Mouse (Mus musculus) embryonic stem cell, embryonic (primary cell): ENCODE results near the gene Rpl23a.

ENCODE experiments used
- CTCF ChIA-PET, 4 experiments: fragments of 300-600 bp in 2 of 4; fragments of 350-600 bp in 2 of 4; sonication (Branson Sonifier 250); formaldehyde crosslinking; loops; one replicate each; lab custom pipeline; 2022; ENCODE audit warnings: inconsistent platforms in 2 of 4; lab: Charles Lee
- POLR2A ChIA-PET, 4 experiments: fragments of 300-600 bp in 2 of 4; fragments of 350-600 bp in 2 of 4; sonication (Branson Sonifier 250); formaldehyde crosslinking; loops; one replicate each; lab custom pipeline; 2022; ENCODE audit warnings: antibody characterized with exemption in 4 of 4, inconsistent platforms in 1 of 4; lab: Charles Lee

Gene Rpl23a

GRCm38 (mm10) chr11:78193113-78193512, 9.7 kb upstream of the Rpl23a start, which contains the start of gene Proca1:
Gene Proca1 (plus strand): TSS chr11:78193392.
- POLR2A ChIA-PET: interaction anchor here in 2 of 4 experiments (1.0 to 14.4 kb wide), 6 partner anchors 9 to 50 kb away, joined by 3 to 254 read pairs (median 8); partner anchors contain the start of genes Rpl23a (in 2 of the 2) and Rab34 (in 1 of the 2)
- CTCF ChIA-PET: interaction anchor here in 2 of 4 experiments (0.6 kb wide), 2 partner anchors 90 to 725 kb away, joined by 4 to 11 read pairs; no protein-coding TSS in a partner anchor

- CTCF ChIA-PET: interaction anchor here in 2 of 4 experiments (0.5 to 1.7 kb wide), 5 partner anchors 12 to 453 kb away, joined by 3 to 8 read pairs (median 3); partner anchors contain the start of genes Nek8 (in 1 of the 2) and Tlcd1 (in 1 of the 2)
- POLR2A ChIA-PET: interaction anchor here (0.6 to 14.4 kb wide), 40 partner anchors 6 to 232 kb away, joined by 3 to 254 read pairs (median 4); partner anchors contain the start of genes Nek8 (in 2 of the 4), Pigs (in 2 of the 4), Tlcd1 (in 2 of the 4) and 2610507B11Rik (in 1 of the 4)
Measured at GRCm38 (mm10) chr11:78190041-78190440, 6.7 kb upstream of the Rpl23a start.

GRCm38 (mm10) chr11:78189234-78190040, 6.1 kb upstream of the Rpl23a start:
- POLR2A ChIA-PET: interaction anchor here (0.5 to 14.4 kb wide), 58 partner anchors 6 to 501 kb away, joined by 3 to 254 read pairs (median 4); partner anchors contain the start of genes 2610507B11Rik (in 3 of the 4), Nek8 (in 3 of the 4), Tlcd1 (in 3 of the 4) and Pigs (in 2 of the 4)
- CTCF ChIA-PET: interaction anchor here in 2 of 4 experiments (0.5 to 1.7 kb wide), 7 partner anchors 12 to 776 kb away, joined by 3 to 8 read pairs (median 3); partner anchors contain the start of genes Nek8 (in 1 of the 2) and Tlcd1 (in 1 of the 2)

GRCm38 (mm10) chr11:78188331-78189233, 5.2 kb upstream of the Rpl23a start, which contains the start of gene Rab34:
Gene Rab34 (plus strand): TSS chr11:78188430.
- ChIA-PET CTCF (interaction anchor here in 2 of 4 experiments (0.5 to 1.7 kb wide), 6 partner anchors 11 to 776 kb away, joined by 3 to 8 read pairs (median 4); partner anchors contain the start of genes Nek8 (in 1 of the 2) and Tlcd1 (in 1 of the 2)), POLR2A (interaction anchor here (0.5 to 14.4 kb wide), 61 partner anchors 5 to 501 kb away, joined by 3 to 254 read pairs (median 4); partner anchors contain the start of genes 2610507B11Rik (in 3 of the 4), Nek8 (in 3 of the 4), Tlcd1 (in 3 of the 4) and Fam222b (in 1 of the 4))

- POLR2A ChIA-PET: interaction anchor here in 3 of 4 experiments (0.7 to 16.1 kb wide), 28 partner anchors 10 to 203 kb away, joined by 3 to 461 read pairs (median 16); partner anchors contain the start of genes Phf12 (in 2 of the 3), Proca1 (in 2 of the 3), Traf4 (in 2 of the 3) and 2610507B11Rik (in 1 of the 3)
- CTCF ChIA-PET: interaction anchor here in 1 of 4 experiments (1.0 to 2.5 kb wide), 3 partner anchors 10 to 26 kb away, joined by 3 to 29 read pairs (median 14); no protein-coding TSS in a partner anchor
Measured at GRCm38 (mm10) chr11:78184702-78185101, 1.3 kb upstream of the Rpl23a start.

GRCm38 (mm10) chr11:78183884-78184514, 615 bp upstream of the Rpl23a start:
- ChIA-PET CTCF (interaction anchor here in 2 of 4 experiments (0.6 to 2.5 kb wide), 12 partner anchors 10 to 421 kb away, joined by 3 to 29 read pairs (median 4); partner anchors contain the start of genes Dhrs13 (in 1 of the 2) and Myo18a (in 1 of the 2)), POLR2A (interaction anchor here (0.6 to 16.1 kb wide), 136 partner anchors 10 to 691 kb away, joined by 3 to 461 read pairs (median 5); partner anchors contain the start of genes Fam222b (in 3 of the 4), Flot2 (in 3 of the 4), Phf12 (in 3 of the 4) and Pigs (in 3 of the 4))

- ChIA-PET POLR2A (interaction anchor here (0.9 to 16.1 kb wide), 69 partner anchors 8 to 509 kb away, joined by 3 to 461 read pairs (median 6); partner anchors contain the start of genes Phf12 (in 3 of the 4), Traf4 (in 3 of the 4), Aldoc (in 2 of the 4) and Eral1 (in 2 of the 4)), CTCF (interaction anchor here in 2 of 4 experiments (0.7 to 2.5 kb wide), 4 partner anchors 12 to 1839 kb away, joined by 3 to 29 read pairs (median 4); no protein-coding TSS in a partner anchor)
Measured at GRCm38 (mm10) chr11:78182450-78182849, 934 bp downstream of the Rpl23a start.

- POLR2A ChIA-PET: interaction anchor here (0.6 to 16.1 kb wide), 32 partner anchors 8 to 508 kb away, joined by 3 to 461 read pairs (median 13); partner anchors contain the start of genes Fam222b (in 2 of the 4), Phf12 (in 2 of the 4), Proca1 (in 2 of the 4) and Traf4 (in 2 of the 4)
- CTCF ChIA-PET: no interaction called here
Measured at GRCm38 (mm10) chr11:78181830-78182357, 1.5 kb downstream of the Rpl23a start.

GRCm38 (mm10) chr11:78180081-78180761, 3.2 kb downstream of the Rpl23a start:
- ChIA-PET POLR2A (interaction anchor here (0.6 to 16.1 kb wide), 40 partner anchors 7 to 572 kb away, joined by 3 to 461 read pairs (median 4); partner anchors contain the start of genes Eral1 (in 2 of the 4), Phf12 (in 2 of the 4), Proca1 (in 2 of the 4) and Traf4 (in 2 of the 4)), CTCF (interaction anchor here in 1 of 4 experiments (0.8 kb wide), 1 partner anchor 21 kb away, joined by 3 read pairs; no protein-coding TSS in a partner anchor)

GRCm38 (mm10) chr11:78179438-78179999, 3.9 kb downstream of the Rpl23a start:
- ChIA-PET CTCF (interaction anchor here in 1 of 4 experiments (0.6 to 2.9 kb wide), 3 partner anchors 16 to 160 kb away, joined by 3 to 10 read pairs (median 4); no protein-coding TSS in a partner anchor), POLR2A (interaction anchor here (0.8 to 16.1 kb wide), 35 partner anchors 8 to 232 kb away, joined by 3 to 461 read pairs (median 4); partner anchors contain the start of genes Phf12 (in 2 of the 4), Proca1 (in 2 of the 4), Rab34 (in 2 of the 4) and Traf4 (in 2 of the 4))

GRCm38 (mm10) chr11:78178859-78179437, 4.4 kb downstream of the Rpl23a start:
- ChIA-PET CTCF (interaction anchor here in 2 of 4 experiments (0.6 to 3.6 kb wide), 11 partner anchors 12 to 353 kb away, joined by 3 to 35 read pairs (median 7); partner anchors contain the start of genes Dhrs13 (in 1 of the 2), Pipox (in 1 of the 2) and Traf4 (in 1 of the 2)), POLR2A (interaction anchor here (0.6 to 16.1 kb wide), 39 partner anchors 8 to 285 kb away, joined by 3 to 461 read pairs (median 5); partner anchors contain the start of genes Phf12 (in 2 of the 4), Proca1 (in 2 of the 4), Rab34 (in 2 of the 4) and Traf4 (in 2 of the 4))

- POLR2A ChIA-PET: interaction anchor here (0.6 to 16.1 kb wide), 56 partner anchors 9 to 351 kb away, joined by 3 to 461 read pairs (median 6); partner anchors contain the start of genes Eral1 (in 2 of the 4), Phf12 (in 2 of the 4), Rab34 (in 2 of the 4) and Sdf2 (in 2 of the 4)
Measured at GRCm38 (mm10) chr11:78177903-78178858, 5.2 kb downstream of the Rpl23a start.

More at GRCm38 (mm10) chr11:78177903-78178858, 5.2 kb downstream of the Rpl23a start:
- CTCF ChIA-PET: interaction anchor here in 3 of 4 experiments (0.5 to 3.6 kb wide), 24 partner anchors 11 to 352 kb away, joined by 3 to 35 read pairs (median 3); partner anchors contain the start of genes Dhrs13 (in 1 of the 3), Flot2 (in 1 of the 3), Pipox (in 1 of the 3) and Traf4 (in 1 of the 3)
